Mouse (Mus musculus) heart, embryonic 12.5 days (tissue): ENCODE results near the gene Gm5108. TPM values are rescaled to one million over a fixed set of nuclear protein-coding genes. Genes with fewer than 3 reads are reported as not detected.

Experiments
- ATAC-seq: fragments of 200-750 bp; cut with Nextera tagmentation; 2 replicates; pipeline ENCODE4 v1.8.0; 2017; ENCODE audit warnings: moderate TSS enrichment, moderate library complexity; ENCODE audit not compliant: insufficient number of reproducible peaks, low FRiP score
- H3K27ac ChIP-seq: fragments of 300-500 bp; sonication (generic); 2 replicates; pipeline ENCODE4 v1.5.1; 2016; ENCODE audit warnings: mild to moderate bottlenecking, moderate library complexity; ENCODE audit not compliant: poor library complexity, severe bottlenecking
- H3K27me3 ChIP-seq: fragments of 300-500 bp; sonication (generic); replicated peaks from 2 replicates; pipeline ENCODE4 v1.6.1; 2016; ENCODE audit warnings: mild to moderate bottlenecking, moderate library complexity
- H3K36me3 ChIP-seq: fragments of 300-500 bp; sonication (generic); 2 replicates; pipeline ENCODE4 v1.6.1; 2016; ENCODE audit warnings: mild to moderate bottlenecking, moderate library complexity
- H3K4me1 ChIP-seq: fragments of 300-500 bp; sonication (generic); replicated peaks from 2 replicates; pipeline ENCODE4 v1.6.1; 2016; ENCODE audit warnings: mild to moderate bottlenecking
- H3K4me2 ChIP-seq: fragments of 300-500 bp; sonication (generic); 2 replicates; pipeline ENCODE4 v1.6.1; 2016; ENCODE audit warnings: mild to moderate bottlenecking, moderate library complexity
- H3K4me3 ChIP-seq: fragments of 300-500 bp; sonication (generic); 2 replicates; pipeline ENCODE4 v1.5.1; 2016; ENCODE audit warnings: mild to moderate bottlenecking
- H3K9ac ChIP-seq: fragments of 300-500 bp; sonication (generic); 2 replicates; pipeline ENCODE4 v1.6.1; 2016; ENCODE audit warnings: mild to moderate bottlenecking, moderate library complexity
- H3K9me3 ChIP-seq: fragments of 300-500 bp; sonication (generic); replicated peaks from 2 replicates; pipeline ENCODE4 v1.6.1; 2016; ENCODE audit warnings: mild to moderate bottlenecking, moderate library complexity
- WGBS: fragments of 180-500 bp; shearing (Covaris S2); methylation state at CpG from one replicate; pipeline ENCODE4 v1.1.7; 2016; 5-methylcytosine and 5-hydroxymethylcytosine counted together
- polyA plus RNA-seq: library from polyadenylated mRNA; unstranded; fragments of >200 nt; fragmentation: Nextera tagmentation; extraction: Ambion mirVana; gene quantifications from 2 replicates; pipeline ENCODE4 v1.2.1, GENCODE M21; 2016

Gm5108 gene
- polyA plus RNA-seq, 1 experiment from 2014 or later = not detected

- no peak overlapping the region for H3K4me3 ChIP-seq
- H3K4me1 ChIP-seq = no peaks in the 10 kb centered on the region
- WGBS = 75% methylated on average over 7 of the region's 7 CpGs
- no peak overlapping the region for H3K4me2 ChIP-seq
- no peaks in the 10 kb centered on the region for H3K27me3 ChIP-seq
- no peak for ATAC-seq
- 0 out of 2 replicates have a peak, but pooled peaks cover 2% of the 10 kb centered on the region for H3K9me3 ChIP-seq
- H3K9ac ChIP-seq = no peak overlapping the region
- no peak overlapping the region for H3K27ac ChIP-seq
- no peaks in the 10 kb centered on the region for H3K36me3 ChIP-seq
Observed at GRCm38 (mm10) chr5:67955486-67955885, 14.0 kb downstream of the Gm5108 start.

DNA sequence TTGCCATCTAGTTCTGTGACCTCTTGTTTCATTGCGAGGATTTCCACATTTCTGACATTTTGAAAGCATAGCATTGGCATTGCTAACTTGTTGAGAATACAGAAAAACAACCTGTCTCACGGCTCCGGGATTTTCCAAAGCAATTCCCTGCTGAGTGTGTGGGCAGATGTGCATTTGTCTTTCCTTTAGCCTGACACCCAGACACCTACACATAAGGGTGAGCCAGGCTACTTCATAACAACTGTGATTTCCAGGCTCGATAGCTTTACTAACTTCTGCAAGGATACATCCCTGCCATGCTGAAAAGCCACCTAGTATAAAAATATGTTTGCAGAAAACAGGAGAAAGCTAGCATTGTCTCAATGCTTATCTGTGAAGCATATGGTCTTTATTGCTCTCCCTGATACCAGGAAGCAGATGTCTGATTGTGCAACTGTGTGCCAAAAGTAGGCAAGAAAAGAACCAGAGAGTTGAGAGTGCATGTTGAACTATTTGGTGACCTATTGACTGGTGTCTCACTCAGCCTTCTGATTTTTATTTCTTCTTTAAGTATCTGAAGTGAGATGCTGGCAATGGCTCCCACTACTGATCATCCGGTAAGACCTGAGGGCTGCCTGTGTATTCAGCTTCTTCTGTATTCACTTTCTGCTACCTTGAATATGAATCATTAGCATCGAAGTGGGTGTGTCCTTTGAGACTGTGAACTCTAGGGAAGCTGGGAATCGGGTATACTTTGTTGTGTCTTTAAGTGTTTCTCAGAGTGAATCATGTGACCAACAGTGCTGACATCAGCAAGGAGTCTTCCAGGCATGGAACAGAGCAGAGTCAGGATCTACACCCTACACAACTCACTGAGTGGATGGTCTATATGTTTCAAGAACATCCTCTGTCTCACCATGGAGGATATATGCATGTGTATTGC is 20.5 kb downstream of the Gm5108 start:
- H3K27me3 ChIP-seq = no peaks in the 10 kb centered on the region
- H3K9ac ChIP-seq = no peak overlapping the region
- 73% methylated on average over 7 of the region's 7 CpGs for WGBS
- no peak for ATAC-seq
- H3K9me3 ChIP-seq = no peaks in the 10 kb centered on the region
- no peaks in the 10 kb centered on the region for H3K36me3 ChIP-seq
- H3K4me2 ChIP-seq = no peak overlapping the region
- no peaks in the 10 kb centered on the region for H3K4me1 ChIP-seq
- H3K27ac ChIP-seq = no peak overlapping the region
- no peak overlapping the region for H3K4me3 ChIP-seq

DNA sequence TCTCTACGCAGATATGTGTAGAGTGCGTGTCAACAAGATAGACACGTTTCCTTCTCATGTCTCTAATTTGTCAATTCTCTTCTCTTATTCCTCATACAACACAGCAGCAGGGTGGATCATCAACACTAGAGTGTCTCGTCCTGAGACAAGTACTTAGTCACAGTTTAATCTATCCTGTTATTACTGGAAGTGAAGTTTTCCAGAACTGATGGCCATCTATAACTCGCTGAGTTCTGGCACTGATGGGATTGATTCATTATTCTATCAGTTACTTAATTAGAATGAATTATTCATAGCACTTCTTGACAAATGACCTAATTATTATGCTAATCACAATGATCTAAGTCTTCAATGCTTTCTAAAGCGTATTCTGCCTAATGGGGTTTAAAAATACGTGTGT is 28.1 kb downstream of the Gm5108 start:
- H3K9me3 ChIP-seq = no peaks in the 10 kb centered on the region
- H3K4me2 ChIP-seq = no peak overlapping the region
- H3K4me1 ChIP-seq = no peaks in the 10 kb centered on the region
- no peak overlapping the region for H3K4me3 ChIP-seq
- no peak overlapping the region for H3K27ac ChIP-seq
- H3K27me3 ChIP-seq = no peaks in the 10 kb centered on the region
- H3K9ac ChIP-seq = no peak overlapping the region
- H3K36me3 ChIP-seq = no peaks in the 10 kb centered on the region
- WGBS = 74% methylated on average over 7 of the region's 7 CpGs
- ATAC-seq = no peak

GRCm38 (mm10) chr5:67981946-67982526 is 40.6 kb downstream of the Gm5108 start:
- Histone ChIP-seq H3K27me3 (no peaks in the 10 kb centered on the region), H3K36me3 (no peaks in the 10 kb centered on the region), H3K4me1 (no peaks in the 10 kb centered on the region), H3K4me3 (no peak overlapping the region), H3K9ac (no peak overlapping the region), H3K9me3 (no peaks in the 10 kb centered on the region), H3K27ac (no peak overlapping the region), H3K4me2 (no peak overlapping the region)
- WGBS = 52% methylated on average over 3 of the region's 3 CpGs
- no peak for ATAC-seq

DNA sequence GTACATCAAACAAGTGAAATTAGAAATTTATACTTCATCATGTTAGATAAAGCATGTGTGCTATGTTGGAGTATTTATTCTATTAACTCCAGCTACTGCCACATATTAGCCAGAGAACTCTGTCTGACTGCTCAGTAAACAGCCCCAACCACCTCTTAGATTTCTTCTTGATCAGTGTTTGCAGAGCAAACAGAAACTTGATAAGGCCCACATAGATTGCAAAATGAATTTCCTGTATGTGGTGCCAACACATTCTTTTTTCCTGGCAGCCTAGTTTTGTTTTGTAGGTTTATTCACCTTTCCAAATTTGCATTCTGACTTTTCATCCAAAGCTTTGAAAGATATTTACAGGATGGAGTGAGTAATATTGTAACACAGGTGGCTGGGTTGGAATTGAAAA is 49.0 kb downstream of the Gm5108 start:
- no peak for ATAC-seq
- H3K4me3 ChIP-seq = no peak overlapping the region
- H3K27ac ChIP-seq = no peak overlapping the region
- H3K4me2 ChIP-seq = no peak overlapping the region
- no peaks in the 10 kb centered on the region for H3K36me3 ChIP-seq
- no peaks in the 10 kb centered on the region for H3K27me3 ChIP-seq
- no peaks in the 10 kb centered on the region for H3K4me1 ChIP-seq
- H3K9me3 ChIP-seq = no peaks in the 10 kb centered on the region
- H3K9ac ChIP-seq = no peak overlapping the region

DNA sequence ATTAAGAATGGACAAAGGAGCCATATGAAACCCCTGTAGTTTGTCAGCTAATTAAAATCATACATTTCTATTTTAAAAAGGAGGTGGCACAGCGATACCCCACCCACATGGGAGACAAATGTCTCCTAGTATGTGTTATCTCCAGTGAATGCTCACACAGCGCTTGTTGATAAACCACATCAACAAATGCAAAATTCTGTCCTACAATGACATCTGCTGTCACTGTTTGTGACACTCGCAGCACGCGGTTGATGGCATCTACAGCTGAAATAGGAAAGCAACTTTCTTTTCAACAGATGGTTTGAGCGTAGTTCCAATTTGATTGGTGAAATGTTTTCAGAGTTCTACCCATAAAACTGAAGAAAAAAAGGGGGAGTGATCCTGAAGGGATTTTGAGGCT is 61.1 kb downstream of the Gm5108 start:
- Histone ChIP-seq H3K27ac (no peak overlapping the region), H3K4me1 (no peaks in the 10 kb centered on the region), H3K4me3 (no peak overlapping the region), H3K27me3 (no peaks in the 10 kb centered on the region), H3K9ac (no peak overlapping the region), H3K9me3 (no peaks in the 10 kb centered on the region; the same call in 1 of the 2 replicates), H3K36me3 (no peaks in the 10 kb centered on the region), H3K4me2 (no peak overlapping the region)
- no peak for ATAC-seq
- 81% methylated on average over 6 of the region's 6 CpGs for WGBS

GRCm38 (mm10) chr5:68003904-68004303 is 62.4 kb downstream of the Gm5108 start:
- no peak for ATAC-seq
- Histone ChIP-seq H3K4me3 (no peak overlapping the region), H3K4me2 (no peak overlapping the region), H3K9ac (no peak overlapping the region), H3K36me3 (no peaks in the 10 kb centered on the region), H3K27ac (no peak overlapping the region), H3K9me3 (no peaks in the 10 kb centered on the region; the same call in 1 of the 2 replicates), H3K4me1 (no peaks in the 10 kb centered on the region), H3K27me3 (no peaks in the 10 kb centered on the region)
- WGBS = 54% methylated on average over 2 of the region's 2 CpGs

DNA sequence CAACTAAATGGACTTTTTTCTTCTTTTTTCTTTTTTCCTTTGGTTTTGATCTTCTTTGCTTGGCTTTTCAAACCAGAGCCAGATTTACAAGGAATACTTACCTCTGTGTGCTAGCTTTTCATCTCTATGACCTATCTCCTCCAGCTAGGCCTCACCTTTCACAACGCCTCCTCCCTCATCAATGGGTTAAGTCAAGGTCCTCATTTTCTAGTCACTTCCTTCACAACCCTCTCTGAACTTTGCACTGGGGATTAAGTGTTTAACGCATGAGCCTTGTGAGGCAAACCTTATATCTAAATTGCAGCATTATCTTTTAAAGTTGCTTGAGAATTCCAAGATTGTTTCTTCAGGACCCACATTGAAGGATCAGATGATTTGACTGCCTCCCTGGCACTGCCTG is 63.0 kb downstream of the Gm5108 start:
- H3K4me1 ChIP-seq = no peaks in the 10 kb centered on the region
- no peaks in the 10 kb centered on the region for H3K27me3 ChIP-seq
- H3K4me2 ChIP-seq = no peak overlapping the region
- H3K36me3 ChIP-seq = no peaks in the 10 kb centered on the region
- H3K4me3 ChIP-seq = no peak overlapping the region
- H3K9me3 ChIP-seq = no peaks in the 10 kb centered on the region; the same call in 1 of the 2 replicates
- H3K9ac ChIP-seq = no peak overlapping the region
- WGBS = 74% methylated on average over 2 of the region's 2 CpGs
- no peak for ATAC-seq
- no peak overlapping the region for H3K27ac ChIP-seq

GRCm38 (mm10) chr5:68007074-68007473 is 65.6 kb downstream of the Gm5108 start:
- no peaks in the 10 kb centered on the region for H3K27me3 ChIP-seq
- WGBS = 68% methylated on average over 4 of the region's 4 CpGs
- no peaks in the 10 kb centered on the region; the same call in 1 of the 2 replicates for H3K9me3 ChIP-seq
- no peak for ATAC-seq
- H3K4me1 ChIP-seq = peaks cover 9% of the 10 kb centered on the region
- H3K9ac ChIP-seq = no peak overlapping the region
- no peak overlapping the region for H3K4me3 ChIP-seq
- H3K4me2 ChIP-seq = no peak overlapping the region
- no peaks in the 10 kb centered on the region for H3K36me3 ChIP-seq
- no peak overlapping the region for H3K27ac ChIP-seq

GRCm38 (mm10) chr5:68011569-68011968 is 70.1 kb downstream of the Gm5108 start:
- no peak overlapping the region for H3K4me2 ChIP-seq
- no peak overlapping the region for H3K9ac ChIP-seq
- H3K4me3 ChIP-seq = no peak overlapping the region
- H3K27ac ChIP-seq = no peak overlapping the region; the same call in 1 of the 2 replicates
- 23% methylated on average over 3 of the region's 3 CpGs for WGBS
- peaks cover 3% of the 10 kb centered on the region; the same call in 1 of the 2 replicates for H3K27me3 ChIP-seq
- no peaks in the 10 kb centered on the region for H3K9me3 ChIP-seq
- H3K36me3 ChIP-seq = no peaks in the 10 kb centered on the region
- ATAC-seq = no peak
- peaks cover 13% of the 10 kb centered on the region for H3K4me1 ChIP-seq

DNA sequence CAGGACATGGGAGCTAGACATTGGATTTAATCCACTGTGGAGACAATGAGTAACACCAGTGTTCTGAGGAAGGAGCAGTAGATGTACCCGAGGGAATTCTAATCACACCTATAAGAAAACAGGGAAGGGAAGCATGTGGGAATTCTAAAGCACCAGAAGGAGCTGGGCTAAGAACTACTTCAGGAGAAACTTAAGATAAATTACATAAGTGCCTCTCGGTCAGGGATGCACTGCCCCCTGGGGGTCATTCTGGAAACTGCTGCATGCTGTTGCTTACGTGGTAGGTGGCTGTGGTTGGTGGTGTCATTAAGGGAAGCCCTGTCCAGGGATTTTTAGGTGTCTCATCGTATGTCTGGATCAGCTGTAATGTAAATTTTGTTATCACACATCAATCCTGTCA is 71.1 kb downstream of the Gm5108 start:
- no peak overlapping the region for H3K4me2 ChIP-seq
- H3K9me3 ChIP-seq = no peaks in the 10 kb centered on the region
- peaks cover 3% of the 10 kb centered on the region; the same call in 1 of the 2 replicates for H3K27me3 ChIP-seq
- 16% methylated on average over 4 of the region's 4 CpGs for WGBS
- H3K27ac ChIP-seq = no peak overlapping the region
- peaks cover 13% of the 10 kb centered on the region for H3K4me1 ChIP-seq
- H3K4me3 ChIP-seq = no peak overlapping the region
- ATAC-seq = no peak
- H3K36me3 ChIP-seq = no peaks in the 10 kb centered on the region
- H3K9ac ChIP-seq = no peak overlapping the region
